Mouse (Mus musculus) neural tube, embryonic 11.5 days (tissue): ENCODE data around the gene Stambp. TPM values are rescaled to one million over a fixed set of nuclear protein-coding genes. Genes with fewer than 3 reads are reported as not detected.

Experiments
- ATAC-seq: fragments of 200-750 bp; cut with Nextera tagmentation; 2 replicates; pipeline ENCODE4 v1.8.0; 2017; ENCODE audit warnings: moderate number of reproducible peaks, mild to moderate bottlenecking, moderate TSS enrichment, moderate library complexity; ENCODE audit not compliant: insufficient read depth, low FRiP score, low TSS enrichment
- DNase-seq: peaks from one replicate; pipeline ENCODE4 v3.0.0-alpha.2; 2015; ENCODE audit warnings: low spot score
- H3K27ac ChIP-seq: fragments of 300-500 bp; sonication (generic); 2 replicates; pipeline ENCODE4 v1.5.1; 2014; ENCODE audit warnings: low read depth, mild to moderate bottlenecking, low read length
- H3K27me3 ChIP-seq: fragments of 300-500 bp; sonication (generic); 2 replicates; pipeline ENCODE4 v1.6.1; 2014; ENCODE audit warnings: mild to moderate bottlenecking, low read length, mixed read lengths; ENCODE audit not compliant: control insufficient read depth, insufficient read depth
- H3K36me3 ChIP-seq: fragments of 300-500 bp; sonication (generic); 2 replicates; pipeline ENCODE4 v1.6.1; 2014; ENCODE audit warnings: mild to moderate bottlenecking, low read length, moderate library complexity, mixed read lengths; ENCODE audit not compliant: control insufficient read depth, insufficient read depth
- H3K4me1 ChIP-seq: fragments of 300-500 bp; sonication (generic); 2 replicates; pipeline ENCODE4 v1.6.1; 2014; ENCODE audit warnings: low read length, mixed read lengths; ENCODE audit not compliant: control insufficient read depth, insufficient read depth
- H3K4me2 ChIP-seq: fragments of 300-500 bp; sonication (generic); 2 replicates; pipeline ENCODE4 v1.6.1; 2014; ENCODE audit warnings: low read depth, mild to moderate bottlenecking, moderate library complexity
- H3K4me3 ChIP-seq: fragments of 300-500 bp; sonication (generic); 2 replicates; pipeline ENCODE4 v1.5.1; 2014; ENCODE audit warnings: low read depth, low read length
- H3K9ac ChIP-seq: fragments of 300-500 bp; sonication (generic); 2 replicates; pipeline ENCODE4 v1.6.1; 2014; ENCODE audit warnings: mild to moderate bottlenecking, low read length
- H3K9me3 ChIP-seq: fragments of 300-500 bp; sonication (generic); 2 replicates; pipeline ENCODE4 v1.6.1; 2016; ENCODE audit warnings: low read length; ENCODE audit not compliant: control insufficient read depth
- WGBS: fragments of 180-500 bp; shearing (Covaris S2); extraction: QIAGEN DNeasy Blood & Tissue Kit; methylation state at CpG from one replicate; pipeline ENCODE4 v1.1.7; 2014; 5-methylcytosine and 5-hydroxymethylcytosine counted together
- polyA plus RNA-seq: library from polyadenylated mRNA; unstranded; fragments of >200 nt; fragmentation: Nextera tagmentation; extraction: Ambion mirVana; gene quantifications from 2 replicates; pipeline ENCODE4 v1.2.1, GENCODE M21; 2014

The Stambp gene
- 24.7 and 27.9 TPM in 2 replicates for polyA plus RNA-seq

DNA sequence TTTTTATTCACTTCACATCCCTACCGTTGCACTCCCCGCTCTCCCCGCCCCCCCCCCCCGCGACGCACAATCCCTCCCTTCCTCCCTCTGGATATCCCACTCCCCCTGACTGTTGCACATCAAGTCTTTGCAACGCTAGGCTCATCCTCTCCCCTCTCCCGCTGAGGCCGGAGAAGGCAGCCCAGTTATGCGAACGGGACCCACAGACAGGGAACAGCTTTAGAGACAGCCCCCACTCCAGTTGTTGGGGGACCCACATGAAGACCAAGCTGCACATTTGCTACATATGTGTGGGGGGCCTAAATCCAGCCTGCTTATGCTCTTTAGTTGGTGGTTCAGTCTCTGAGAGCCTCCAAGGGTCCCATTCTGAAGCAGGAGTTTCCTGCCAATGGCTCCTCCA lies at the start of gene Stambp:
TSS of gene Stambp (minus strand) at position 59 of the 400 bp plus-strand sequence.
- H3K9ac ChIP-seq, result peak within 1 kb of the TSS; percentile 72
- WGBS, result 0% methylated on average over 8 of the region's 11 CpGs
- peak within 1 kb of the TSS; percentile 77 for H3K4me3 ChIP-seq
- peaks cover 11% of the 10 kb centered on the region for H3K4me1 ChIP-seq
- no peaks in the 10 kb centered on the region for H3K9me3 ChIP-seq
- H3K4me2 ChIP-seq, result peak within 1 kb of the TSS; percentile 75
- no peak for DNase-seq
- H3K36me3 ChIP-seq, result no peaks in the 10 kb centered on the region
- peak within 1 kb of the TSS; percentile 53; the same call in 1 of the 2 replicates for H3K27ac ChIP-seq
- peak; percentile 67 for ATAC-seq
- H3K27me3 ChIP-seq, result no peaks in the 10 kb centered on the region

GRCm38 (mm10) chr6:83619955-83620354 lies 47.4 kb upstream of the Stambp start:
- no peaks in the 10 kb centered on the region for H3K4me1 ChIP-seq
- no peak overlapping the region for H3K4me2 ChIP-seq
- no peaks in the 10 kb centered on the region for H3K27me3 ChIP-seq
- H3K27ac ChIP-seq, result no peak overlapping the region
- no peaks in the 10 kb centered on the region for H3K36me3 ChIP-seq
- DNase-seq (no peak), ATAC-seq (no peak)
- H3K9me3 ChIP-seq, result no peaks in the 10 kb centered on the region
- H3K4me3 ChIP-seq, result no peak overlapping the region
- no peak overlapping the region for H3K9ac ChIP-seq
- WGBS, result 64% methylated on average over 9 of the region's 9 CpGs

- Histone ChIP-seq H3K9ac (no peak overlapping the region), H3K36me3 (no peaks in the 10 kb centered on the region), H3K4me1 (no peaks in the 10 kb centered on the region), H3K4me2 (no peak overlapping the region), H3K27me3 (no peaks in the 10 kb centered on the region), H3K9me3 (no peaks in the 10 kb centered on the region), H3K4me3 (no peak overlapping the region), H3K27ac (no peak overlapping the region)
- WGBS, result 87% methylated on average over 15 of the region's 15 CpGs
- ATAC-seq, result no peak
- DNase-seq, result no peak
Observed at GRCm38 (mm10) chr6:83617581-83618335, 45.2 kb upstream of the Stambp start.

GRCm38 (mm10) chr6:83616512-83616911 lies 44.0 kb upstream of the Stambp start:
- Histone ChIP-seq H3K4me2 (no peak overlapping the region), H3K27ac (no peak overlapping the region), H3K9ac (no peak overlapping the region), H3K4me1 (no peaks in the 10 kb centered on the region), H3K27me3 (no peaks in the 10 kb centered on the region), H3K4me3 (no peak overlapping the region), H3K36me3 (no peaks in the 10 kb centered on the region), H3K9me3 (no peaks in the 10 kb centered on the region)
- WGBS, result 82% methylated on average over 5 of the region's 5 CpGs
- DNase-seq (no peak), ATAC-seq (no peak)

DNA sequence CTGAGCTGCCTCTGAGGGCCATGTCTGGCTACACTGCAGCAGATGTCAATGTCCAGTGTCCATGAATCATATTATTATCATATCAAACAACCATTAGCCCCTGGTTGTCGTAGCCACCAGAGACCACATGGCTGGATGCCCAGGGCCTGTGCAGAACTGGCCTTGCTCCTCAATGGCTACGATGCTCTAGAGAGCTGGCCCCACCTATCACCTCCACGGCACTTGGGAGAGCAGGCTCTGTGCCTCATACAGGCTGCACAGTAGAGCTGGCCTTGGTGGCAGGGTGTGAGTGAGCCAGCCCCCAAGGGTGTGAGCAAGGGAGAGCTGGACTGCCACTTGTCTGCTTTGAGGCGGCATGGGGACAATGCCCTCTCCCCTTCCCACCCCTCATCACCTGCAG lies 41.9 kb upstream of the Stambp start:
- Histone ChIP-seq H3K27ac (no peak overlapping the region), H3K4me2 (no peak overlapping the region), H3K36me3 (no peaks in the 10 kb centered on the region), H3K4me1 (no peaks in the 10 kb centered on the region), H3K9me3 (no peaks in the 10 kb centered on the region), H3K9ac (no peak overlapping the region), H3K4me3 (no peak overlapping the region), H3K27me3 (no peaks in the 10 kb centered on the region)
- DNase-seq (no peak), ATAC-seq (no peak)
- whole genome bisulfite sequencing, result 92% methylated on average over 4 of the region's 4 CpGs

- no peak overlapping the region for H3K4me2 ChIP-seq
- no peaks in the 10 kb centered on the region for H3K9me3 ChIP-seq
- H3K4me3 ChIP-seq, result no peak overlapping the region
- H3K4me1 ChIP-seq, result no peaks in the 10 kb centered on the region
- H3K27ac ChIP-seq, result no peak overlapping the region
- no peak overlapping the region for H3K9ac ChIP-seq
- no peaks in the 10 kb centered on the region for H3K27me3 ChIP-seq
- H3K36me3 ChIP-seq, result no peaks in the 10 kb centered on the region
- WGBS, result 96% methylated on average over 1 of the region's 1 CpGs
- ATAC-seq, result no peak
- DNase-seq, result no peak
Observed at GRCm38 (mm10) chr6:83612976-83613375, 40.4 kb upstream of the Stambp start.

GRCm38 (mm10) chr6:83599636-83600174 lies 27.2 kb upstream of the Stambp start:
- no peak overlapping the region for H3K27ac ChIP-seq
- H3K9me3 ChIP-seq, result no peaks in the 10 kb centered on the region
- no peak overlapping the region for H3K4me2 ChIP-seq
- H3K4me1 ChIP-seq, result no peaks in the 10 kb centered on the region
- H3K36me3 ChIP-seq, result no peaks in the 10 kb centered on the region
- H3K27me3 ChIP-seq, result no peaks in the 10 kb centered on the region
- H3K9ac ChIP-seq, result no peak overlapping the region
- no peak for DNase-seq
- no peak overlapping the region for H3K4me3 ChIP-seq
- WGBS, result 83% methylated on average over 6 of the region's 6 CpGs
- no peak for ATAC-seq

DNA sequence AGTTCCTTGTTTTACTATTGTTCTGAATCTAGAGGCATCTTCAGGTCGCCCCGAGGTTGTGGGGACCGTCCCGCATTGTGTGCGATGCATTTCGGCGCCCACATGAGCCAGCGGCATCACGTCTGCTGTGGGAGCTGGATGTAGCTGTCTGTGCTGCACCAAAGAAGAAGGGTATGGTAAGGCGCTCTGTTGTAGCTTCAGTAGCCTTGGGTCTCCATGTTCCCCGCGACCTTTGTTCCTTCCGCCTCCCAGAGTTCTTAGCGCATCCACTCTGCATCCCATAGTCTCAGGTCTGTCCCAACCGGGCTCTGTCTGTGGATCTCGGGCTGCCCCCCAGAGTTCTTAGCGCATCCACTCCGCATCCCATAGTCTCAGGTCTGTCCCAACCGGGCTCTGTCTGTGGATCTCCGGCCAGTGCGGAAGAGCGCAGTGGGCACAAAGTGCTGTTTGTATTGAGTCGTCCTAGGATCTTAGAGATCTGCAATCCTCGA lies 26.6 kb upstream of the Stambp start:
- ATAC-seq (0 out of 2 replicates have a peak, but pooled peaks have one; percentile 27), DNase-seq (no peak)
- H3K36me3 ChIP-seq, result no peaks in the 10 kb centered on the region
- H3K9ac ChIP-seq, result peak overlapping the region; percentile 53
- peak overlapping the region; percentile 44 for H3K4me2 ChIP-seq
- H3K4me3 ChIP-seq, result peak overlapping the region; percentile 31
- no peaks in the 10 kb centered on the region for H3K4me1 ChIP-seq
- no peaks in the 10 kb centered on the region for H3K9me3 ChIP-seq
- no peaks in the 10 kb centered on the region for H3K27me3 ChIP-seq
- H3K27ac ChIP-seq, result no peak overlapping the region
- WGBS, result 35% methylated on average over 24 of the region's 24 CpGs

DNA sequence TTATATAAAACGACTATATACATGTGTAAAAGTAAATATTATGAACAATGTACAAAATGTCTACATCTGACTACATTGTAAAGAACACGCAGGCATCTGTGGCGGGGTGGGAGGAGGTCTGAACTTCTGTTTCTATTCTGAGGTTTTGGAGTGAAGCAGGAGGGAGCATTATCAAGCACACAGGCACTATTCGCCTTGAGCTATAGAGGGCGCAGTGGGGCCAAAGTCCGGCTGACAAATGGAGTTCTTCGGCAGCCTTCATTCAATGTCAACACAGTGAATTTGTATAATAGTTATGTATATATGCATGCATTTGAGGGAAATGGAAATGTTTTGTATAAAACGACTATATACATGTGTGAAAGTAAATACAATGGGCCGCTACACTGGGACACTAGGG lies 26.1 kb upstream of the Stambp start:
- no peak overlapping the region for H3K27ac ChIP-seq
- WGBS, result 10% methylated on average over 9 of the region's 9 CpGs
- no peak for ATAC-seq
- no peaks in the 10 kb centered on the region for H3K36me3 ChIP-seq
- H3K9me3 ChIP-seq, result no peaks in the 10 kb centered on the region
- H3K4me1 ChIP-seq, result no peaks in the 10 kb centered on the region
- no peaks in the 10 kb centered on the region for H3K27me3 ChIP-seq
- H3K9ac ChIP-seq, result peak overlapping the region; percentile 53
- peak; percentile 69 for DNase-seq
- H3K4me2 ChIP-seq, result peak overlapping the region; percentile 44
- peak overlapping the region; percentile 31 for H3K4me3 ChIP-seq
